Mouse (Mus musculus) hindbrain, embryonic 14.5 days (tissue): ENCODE data around the gene Pkhd1. TPM values are rescaled to one million over a fixed set of nuclear protein-coding genes. Genes with fewer than 3 reads are reported as not detected.
"Not testable (repeated sequence)": the region's sequence is repeated elsewhere in the genome, so short reads cannot be mapped to it uniquely, and the experiment has no call there.

Experiments used
- ATAC-seq: fragments of 200-750 bp; cut with Nextera tagmentation; 2 replicates; pipeline ENCODE4 v1.8.0; 2017; ENCODE audit warnings: moderate number of reproducible peaks, mild to moderate bottlenecking, moderate TSS enrichment, moderate library complexity; ENCODE audit not compliant: low FRiP score
- DNase-seq: peaks from one replicate; pipeline ENCODE4 v3.0.0-alpha.2; 2015; ENCODE audit warnings: low spot score
- H3K27ac ChIP-seq: fragments of 300-500 bp; sonication (generic); 2 replicates; pipeline ENCODE4 v1.5.1; 2014; ENCODE audit warnings: mild to moderate bottlenecking, moderate library complexity
- H3K27me3 ChIP-seq: fragments of 300-500 bp; sonication (generic); 2 replicates; pipeline ENCODE4 v1.6.1; 2014; ENCODE audit warnings: mild to moderate bottlenecking, low read length, mixed read lengths; ENCODE audit not compliant: control insufficient read depth, insufficient read depth
- H3K36me3 ChIP-seq: fragments of 300-500 bp; sonication (generic); replicated peaks from 2 replicates; pipeline ENCODE4 v1.6.1; 2014; ENCODE audit not compliant: control insufficient read depth, insufficient read depth
- H3K4me1 ChIP-seq: fragments of 300-500 bp; sonication (generic); replicated peaks from 2 replicates; pipeline ENCODE4 v1.6.1; 2014; ENCODE audit warnings: antibody characterized with exemption, low read length, mixed read lengths; ENCODE audit not compliant: control insufficient read depth, insufficient read depth
- H3K4me2 ChIP-seq: fragments of 300-500 bp; sonication (generic); replicated peaks from 2 replicates; pipeline ENCODE4 v1.6.1; 2014; ENCODE audit warnings: mild to moderate bottlenecking, moderate library complexity
- H3K4me3 ChIP-seq: fragments of 300-500 bp; sonication (generic); replicated peaks from 2 replicates; pipeline ENCODE4 v1.5.1; 2014; ENCODE audit warnings: mild to moderate bottlenecking, low read length
- H3K9ac ChIP-seq: fragments of 300-500 bp; sonication (generic); 2 replicates; pipeline ENCODE4 v1.6.1; 2014
- H3K9me3 ChIP-seq: fragments of 300-500 bp; sonication (generic); 2 replicates; pipeline ENCODE4 v1.6.1; 2016; ENCODE audit warnings: low read length; ENCODE audit not compliant: control insufficient read depth
- WGBS: fragments of 180-500 bp; shearing (Covaris S2); extraction: QIAGEN DNeasy Blood & Tissue Kit; methylation state at CpG from one replicate; pipeline ENCODE4 v1.1.7; 2014; 5-methylcytosine and 5-hydroxymethylcytosine counted together
- polyA plus RNA-seq: library from polyadenylated mRNA; unstranded; fragments of >200 nt; fragmentation: Nextera tagmentation; extraction: Ambion mirVana; gene quantifications from 2 replicates; pipeline ENCODE4 v1.2.1, GENCODE M21; 2014

Gene Pkhd1
- polyA plus RNA-seq, 1 experiment from 2014 or later: 0.01 TPM

- no peak for DNase-seq
- H3K4me1 ChIP-seq: no peaks in the 10 kb centered on the region
- no peaks in the 10 kb centered on the region for H3K27me3 ChIP-seq
- no peak overlapping the region for H3K27ac ChIP-seq
- H3K36me3 ChIP-seq: no peaks in the 10 kb centered on the region
- no peak overlapping the region for H3K4me2 ChIP-seq
- no peak overlapping the region for H3K4me3 ChIP-seq
- H3K9ac ChIP-seq: no peak overlapping the region
- ATAC-seq: no peak
- 70% methylated on average over 5 of the region's 5 CpGs for WGBS
- no peaks in the 10 kb centered on the region for H3K9me3 ChIP-seq
Measured at GRCm38 (mm10) chr1:20260403-20260802, 357.5 kb downstream of the Pkhd1 start.

- WGBS: 67% methylated on average over 2 of the region's 2 CpGs
- ATAC-seq: no peak
Measured at GRCm38 (mm10) chr1:20248169-20248568, 369.7 kb downstream of the Pkhd1 start.

DNA sequence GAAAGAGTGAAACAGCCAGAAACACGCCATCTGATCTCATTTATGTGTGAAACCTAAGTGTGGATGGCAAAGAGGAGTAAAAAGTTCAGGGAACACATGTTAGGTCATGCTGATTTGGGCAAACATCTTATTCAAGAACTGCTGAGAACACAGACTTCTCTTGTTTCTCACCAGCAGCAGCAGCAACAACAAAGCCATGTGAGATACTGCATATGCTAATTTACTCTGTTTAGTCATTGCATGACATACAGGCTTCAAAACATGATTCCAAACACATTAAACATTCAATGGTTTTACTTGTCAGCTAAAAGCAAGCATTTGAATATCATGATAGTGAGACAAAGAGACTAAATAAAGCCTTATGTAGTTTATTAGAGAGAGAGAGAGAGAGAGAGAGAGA, 401.2 kb downstream of the Pkhd1 start:
- Histone ChIP-seq H3K36me3 (no peaks in the 10 kb centered on the region), H3K4me2 (no peak overlapping the region), H3K27me3 (no peaks in the 10 kb centered on the region), H3K9ac (no peak overlapping the region), H3K9me3 (no peaks in the 10 kb centered on the region), H3K4me1 (no peaks in the 10 kb centered on the region), H3K27ac (no peak overlapping the region), H3K4me3 (no peak overlapping the region)
- ATAC-seq: no peak
- WGBS: 67% methylated on average over 1 of the region's 1 CpGs
- DNase-seq: no peak

More at GRCm38 (mm10) chr1:20248169-20248568, 369.7 kb downstream of the Pkhd1 start:
- no peak overlapping the region for H3K4me2 ChIP-seq
- no peak overlapping the region for H3K27ac ChIP-seq
- H3K4me3 ChIP-seq: no peak overlapping the region
- no peak overlapping the region for H3K9ac ChIP-seq
- no peaks in the 10 kb centered on the region for H3K4me1 ChIP-seq
- H3K27me3 ChIP-seq: no peaks in the 10 kb centered on the region
- DNase-seq: no peak
- H3K36me3 ChIP-seq: no peaks in the 10 kb centered on the region
- H3K9me3 ChIP-seq: no peaks in the 10 kb centered on the region

GRCm38 (mm10) chr1:20190444-20190843, 427.4 kb downstream of the Pkhd1 start:
- peak overlapping the region; percentile 33 for H3K4me2 ChIP-seq

DNA sequence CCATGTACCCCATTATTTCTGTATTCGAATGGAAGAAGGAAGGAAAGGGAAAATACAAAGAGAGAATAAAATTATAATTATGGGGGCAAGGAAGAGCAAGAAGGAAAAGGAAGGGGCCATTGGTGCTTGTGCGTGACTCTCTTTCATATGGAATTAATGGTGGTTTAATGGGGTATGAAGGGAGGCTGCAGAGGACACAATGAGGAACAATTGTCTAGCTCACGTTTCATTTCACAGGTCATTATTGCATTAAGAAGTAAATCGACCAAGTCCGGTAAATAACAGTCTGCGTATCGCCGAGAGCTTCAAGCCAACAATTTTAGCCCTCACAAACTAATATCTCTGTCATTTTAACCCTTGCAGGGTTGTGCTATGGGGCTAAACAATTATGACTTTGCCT, 437.7 kb downstream of the Pkhd1 start:
- no peak overlapping the region for H3K4me3 ChIP-seq
- no peaks in the 10 kb centered on the region for H3K9me3 ChIP-seq
- H3K4me2 ChIP-seq: no peak overlapping the region
- no peak overlapping the region for H3K27ac ChIP-seq
- H3K36me3 ChIP-seq: no peaks in the 10 kb centered on the region
- WGBS: 20% methylated on average over 8 of the region's 8 CpGs
- H3K27me3 ChIP-seq: peaks cover 4% of the 10 kb centered on the region; the same call in 1 of the 2 replicates
- no peak overlapping the region for H3K9ac ChIP-seq
- DNase-seq (no peak), ATAC-seq (no peak)
- peaks cover 6% of the 10 kb centered on the region; the same call in 1 of the 2 replicates for H3K4me1 ChIP-seq

More at GRCm38 (mm10) chr1:20190444-20190843, 427.4 kb downstream of the Pkhd1 start:
- peak; percentile 31 for DNase-seq
- Histone ChIP-seq H3K4me3 (no peak overlapping the region), H3K4me1 (no peaks in the 10 kb centered on the region), H3K9me3 (no peaks in the 10 kb centered on the region), H3K27ac (no peak overlapping the region), H3K9ac (no peak overlapping the region), H3K27me3 (no peaks in the 10 kb centered on the region), H3K36me3 (no peaks in the 10 kb centered on the region)
- WGBS: 8% methylated on average over 9 of the region's 9 CpGs
- ATAC-seq: no peak

GRCm38 (mm10) chr1:20171199-20171598, 446.7 kb downstream of the Pkhd1 start:
- Histone ChIP-seq H3K4me1 (no peaks in the 10 kb centered on the region), H3K4me2 (no peak overlapping the region), H3K9ac (no peak overlapping the region), H3K27ac (no peak overlapping the region), H3K27me3 (peaks cover 1% of the 10 kb centered on the region; the same call in 1 of the 2 replicates), H3K4me3 (no peak overlapping the region), H3K9me3 (no peaks in the 10 kb centered on the region), H3K36me3 (no peaks in the 10 kb centered on the region)
- ATAC-seq (no peak), DNase-seq (no peak)
- WGBS: 79% methylated on average over 4 of the region's 4 CpGs

DNA sequence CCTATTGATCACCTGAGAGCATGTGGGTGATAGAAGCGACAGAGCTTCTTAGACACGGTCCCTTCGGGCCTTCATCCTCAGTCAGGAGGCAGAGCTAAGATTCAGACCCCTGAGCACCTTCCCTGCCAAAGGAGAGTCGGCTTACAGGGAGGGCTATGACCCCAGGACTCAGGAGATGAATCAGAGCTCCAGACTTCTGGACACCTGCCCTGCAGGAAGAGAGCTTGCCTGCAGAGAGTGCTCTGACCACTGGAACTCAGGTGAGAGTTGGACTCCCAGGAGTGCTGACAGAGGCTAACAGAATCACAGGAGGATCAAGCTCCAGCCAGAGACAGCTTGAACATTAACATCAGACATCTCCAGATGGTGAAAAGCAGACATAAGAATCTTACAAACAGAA, 467.2 kb downstream of the Pkhd1 start:
- not testable (repeated sequence) for H3K4me2 ChIP-seq

GRCm38 (mm10) chr1:20150016-20150415, 467.8 kb downstream of the Pkhd1 start:
- Histone ChIP-seq H3K4me2 (no peak overlapping the region), H3K4me1 (no peaks in the 10 kb centered on the region), H3K36me3 (no peaks in the 10 kb centered on the region), H3K9me3 (no peaks in the 10 kb centered on the region), H3K27ac (no peak overlapping the region), H3K4me3 (no peak overlapping the region), H3K27me3 (no peaks in the 10 kb centered on the region), H3K9ac (no peak overlapping the region)
- WGBS: 71% methylated on average over 2 of the region's 2 CpGs
- DNase-seq (no peak), ATAC-seq (no peak)

More for the DNA sequence above, 467.2 kb downstream of the Pkhd1 start:
- H3K4me3 ChIP-seq, ATAC-seq, H3K27ac ChIP-seq, H3K9ac ChIP-seq, H3K9me3 ChIP-seq, H3K27me3 ChIP-seq, DNase-seq, H3K4me1 ChIP-seq, H3K36me3 ChIP-seq: not testable (repeated sequence)
- 90% methylated on average over 4 of the region's 4 CpGs for WGBS

DNA sequence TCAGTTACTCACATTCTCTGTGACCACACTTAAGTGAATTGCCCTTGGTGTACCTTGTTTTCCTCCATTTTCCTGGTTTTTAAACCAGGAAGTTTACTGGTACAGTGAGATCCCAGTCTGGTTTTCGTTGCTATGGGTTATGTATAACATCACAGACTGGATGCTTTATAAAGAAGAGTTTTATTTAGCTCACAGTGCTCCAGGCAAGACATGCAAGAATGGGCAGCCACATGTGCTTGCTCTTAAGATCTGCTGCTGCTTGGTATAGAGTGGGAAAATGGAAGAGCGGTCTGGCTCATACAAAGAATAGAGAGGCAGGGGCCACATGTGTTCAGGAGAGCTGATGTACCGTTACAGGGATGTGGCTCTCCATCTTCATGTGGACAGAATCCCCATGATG, 481.7 kb downstream of the Pkhd1 start:
- H3K36me3 ChIP-seq: no peaks in the 10 kb centered on the region
- no peak overlapping the region for H3K4me3 ChIP-seq
- no peak overlapping the region for H3K9ac ChIP-seq
- H3K27ac ChIP-seq: no peak overlapping the region
- ATAC-seq (no peak), DNase-seq (no peak)
- no peak overlapping the region for H3K4me2 ChIP-seq
- 72% methylated on average over 3 of the region's 3 CpGs for WGBS
- 0 out of 2 replicates have a peak, but pooled peaks cover 6% of the 10 kb centered on the region for H3K4me1 ChIP-seq
- no peaks in the 10 kb centered on the region for H3K27me3 ChIP-seq
- H3K9me3 ChIP-seq: no peaks in the 10 kb centered on the region

DNA sequence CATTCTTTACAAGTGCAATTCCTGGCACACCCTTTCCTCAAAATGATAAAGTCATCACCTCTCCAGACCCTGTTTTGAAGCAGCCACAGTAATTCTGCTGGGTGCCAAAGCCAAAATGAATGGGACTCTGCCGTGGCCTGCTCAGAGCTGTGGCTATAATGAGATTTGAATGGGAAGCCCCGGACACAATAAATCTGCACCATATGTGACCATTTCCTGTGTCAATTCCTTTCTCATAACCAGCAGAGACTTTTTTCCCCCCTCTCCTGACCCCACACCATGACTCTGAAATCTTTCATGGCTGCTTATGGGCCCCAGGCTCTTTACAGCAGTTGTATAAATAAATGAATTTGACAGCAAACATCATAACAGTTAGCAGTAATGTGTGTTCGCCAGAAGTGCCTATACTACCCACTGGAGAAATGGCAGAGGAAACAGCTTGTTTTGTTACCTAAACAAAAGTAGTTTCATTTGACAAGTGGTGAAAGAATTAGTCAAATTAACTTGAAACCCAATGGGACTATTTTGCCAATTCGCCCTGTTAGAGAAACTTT, 482.7 kb downstream of the Pkhd1 start:
- H3K36me3 ChIP-seq: no peaks in the 10 kb centered on the region
- ATAC-seq (no peak; the same call in 1 of the 2 replicates), DNase-seq (no peak)
- no peaks in the 10 kb centered on the region for H3K9me3 ChIP-seq
- H3K4me3 ChIP-seq: no peak overlapping the region
- 0 out of 2 replicates have a peak, but pooled peaks cover 6% of the 10 kb centered on the region for H3K4me1 ChIP-seq
- H3K27ac ChIP-seq: no peak overlapping the region
- no peak overlapping the region for H3K4me2 ChIP-seq
- no peaks in the 10 kb centered on the region for H3K27me3 ChIP-seq
- 34% methylated on average over 4 of the region's 4 CpGs for WGBS
- no peak overlapping the region for H3K9ac ChIP-seq
